Mouse (Mus musculus) CH12.LX (cell line): ENCODE measurements at regions not wholly inside any gene's neighbourhood (a gene's known extent, or its start where the extent isn't known, plus 50 kb on each side); places are given as distances from the start of the nearest gene placed in this dataset.

Source experiments
- CTCF ChIP-seq, 2 experiments: IDR thresholded peaks in 1 of 2; conservative IDR thresholded peaks in 1 of 2; 2 replicates each; pipeline ENCODE4 v1.5.1; 2011 to 2012; ENCODE audit warnings: low read depth in 2 of 2, low read length in 2 of 2, improper control_type of control experiment in 1 of 2, inconsistent platforms in 1 of 2, mild to moderate bottlenecking in 1 of 2, moderate library complexity in 1 of 2
- EP300 ChIP-seq: IDR thresholded peaks from 2 replicates; pipeline ENCODE4 v1.6.1; 2011; ENCODE audit warnings: low read length, improper control_type of control experiment
- ETS1 ChIP-seq: conservative IDR thresholded peaks from 2 replicates; pipeline ENCODE4 v1.6.1; 2012; ENCODE audit warnings: low read depth, mild to moderate bottlenecking, inconsistent platforms, low read length, improper control_type of control experiment, moderate library complexity
- JUND ChIP-seq: conservative IDR thresholded peaks from 2 replicates; pipeline ENCODE4 v1.6.1; 2011; ENCODE audit warnings: low read depth, low read length, improper control_type of control experiment
- MAZ ChIP-seq: IDR thresholded peaks from 2 replicates; pipeline ENCODE4 v1.6.1; 2012; ENCODE audit warnings: low read depth, mild to moderate bottlenecking, inconsistent platforms, low read length, improper control_type of control experiment, moderate library complexity
- MEF2A ChIP-seq: IDR thresholded peaks from 2 replicates; pipeline ENCODE4 v1.6.1; 2014; ENCODE audit warnings: low read depth, mild to moderate bottlenecking, inconsistent platforms, low read length, improper control_type of control experiment, borderline replicate concordance
- POLR2A ChIP-seq: IDR thresholded peaks from 2 replicates; pipeline ENCODE4 v1.6.1; 2011; ENCODE audit warnings: low read depth, mild to moderate bottlenecking, improper control_type of control experiment, low read length
- RAD21 ChIP-seq: IDR thresholded peaks from 2 replicates; pipeline ENCODE4 v1.6.1; 2011; ENCODE audit warnings: low read depth, mild to moderate bottlenecking, low read length, improper control_type of control experiment, moderate library complexity
- SMC3 ChIP-seq: IDR thresholded peaks from 2 replicates; pipeline ENCODE4 v1.6.1; 2011; ENCODE audit warnings: low read depth, low read length, improper control_type of control experiment
- TBP ChIP-seq: conservative IDR thresholded peaks from 2 replicates; pipeline ENCODE4 v1.6.1; 2011; ENCODE audit warnings: low read depth, low read length, improper control_type of control experiment
- TCF12 ChIP-seq: IDR thresholded peaks from 2 replicates; pipeline ENCODE4 v1.6.1; 2014; ENCODE audit warnings: low read depth, mild to moderate bottlenecking, inconsistent platforms, low read length, improper control_type of control experiment
- UBTF ChIP-seq: IDR thresholded peaks from 2 replicates; pipeline ENCODE4 v1.6.1; 2012; ENCODE audit warnings: low read depth, mild to moderate bottlenecking, inconsistent platforms, low read length, improper control_type of control experiment, moderate library complexity
- ZKSCAN1 ChIP-seq: IDR thresholded peaks from 2 replicates; pipeline ENCODE4 v1.6.1; 2012; ENCODE audit warnings: low read depth, inconsistent platforms, low read length, improper control_type of control experiment, borderline replicate concordance
- ZMIZ1 ChIP-seq: IDR thresholded peaks from 2 replicates; pipeline ENCODE4 v1.6.1; 2012; ENCODE audit warnings: low read depth, mild to moderate bottlenecking, inconsistent platforms, low read length, improper control_type of control experiment

GRCm38 (mm10) chr9:52341029-52341428 is 172.7 kb upstream of the Zc3h12c start:
- no peak for TF ChIP-seq POLR2A
- no peak for TF ChIP-seq ZKSCAN1
- no peak for TF ChIP-seq MEF2A
- TF ChIP-seq EP300 = no peak
- TF ChIP-seq TCF12 = no peak
- no peak for TF ChIP-seq TBP
- TF ChIP-seq CTCF (conservative IDR thresholded peaks at IDR 0.05 in 1 of 2, IDR thresholded peaks at IDR 0.05 in 1 of 2; ENCODE audit: low read depth in 2 of 2, low read length in 2 of 2) = no peak
- no peak for TF ChIP-seq MAZ
- no peak for TF ChIP-seq UBTF
- no peak for TF ChIP-seq RAD21
- TF ChIP-seq SMC3 = no peak
- no peak for TF ChIP-seq ZMIZ1
- TF ChIP-seq JUND = no peak
- no peak for TF ChIP-seq ETS1
